Mouse (Mus musculus) limb, embryonic 10.5 days (tissue): ENCODE data around the gene Mgat5b. TPM values are rescaled to one million over a fixed set of nuclear protein-coding genes. Genes with fewer than 3 reads are reported as not detected.
"Not testable (repeated sequence)": the region's sequence is repeated elsewhere in the genome, so short reads cannot be mapped to it uniquely, and the experiment has no call there.

Source experiments
- DNase-seq: peaks from one replicate; pipeline ENCODE4 v3.0.0-alpha.2; 2017; ENCODE audit warnings: low spot score
- H3K27ac ChIP-seq: fragments of 300-500 bp; sonication (generic); 2 replicates; pipeline ENCODE4 v1.5.1; 2016; ENCODE audit warnings: mild to moderate bottlenecking
- H3K27me3 ChIP-seq: fragments of 300-500 bp; sonication (generic); 2 replicates; pipeline ENCODE4 v1.6.1; 2016; ENCODE audit warnings: low read depth, mild to moderate bottlenecking; ENCODE audit not compliant: poor library complexity, severe bottlenecking
- H3K36me3 ChIP-seq: fragments of 300-500 bp; sonication (generic); 2 replicates; pipeline ENCODE4 v1.6.1; 2016; ENCODE audit warnings: mild to moderate bottlenecking, moderate library complexity
- H3K4me1 ChIP-seq: fragments of 300-500 bp; sonication (generic); 2 replicates; pipeline ENCODE4 v1.6.1; 2016
- H3K4me3 ChIP-seq: fragments of 300-500 bp; sonication (generic); 2 replicates; pipeline ENCODE4 v1.5.1; 2016; ENCODE audit warnings: mild to moderate bottlenecking, moderate library complexity
- H3K9me3 ChIP-seq: fragments of 300-500 bp; sonication (generic); replicated peaks from 2 replicates; pipeline ENCODE4 v1.6.1; 2016; ENCODE audit warnings: mild to moderate bottlenecking
- WGBS: fragments of 180-500 bp; shearing (Covaris S2); methylation state at CpG from one replicate; pipeline ENCODE4 v1.1.7; 2016; 5-methylcytosine and 5-hydroxymethylcytosine counted together
- polyA plus RNA-seq: library from polyadenylated mRNA; unstranded; fragments of >200 nt; fragmentation: Nextera tagmentation; extraction: Ambion mirVana; gene quantifications from 2 replicates; pipeline ENCODE4 v1.2.1, GENCODE M21; 2016

Gene Mgat5b
- polyA plus RNA-seq, 1 experiment from 2014 or later = 1.4 TPM

DNA sequence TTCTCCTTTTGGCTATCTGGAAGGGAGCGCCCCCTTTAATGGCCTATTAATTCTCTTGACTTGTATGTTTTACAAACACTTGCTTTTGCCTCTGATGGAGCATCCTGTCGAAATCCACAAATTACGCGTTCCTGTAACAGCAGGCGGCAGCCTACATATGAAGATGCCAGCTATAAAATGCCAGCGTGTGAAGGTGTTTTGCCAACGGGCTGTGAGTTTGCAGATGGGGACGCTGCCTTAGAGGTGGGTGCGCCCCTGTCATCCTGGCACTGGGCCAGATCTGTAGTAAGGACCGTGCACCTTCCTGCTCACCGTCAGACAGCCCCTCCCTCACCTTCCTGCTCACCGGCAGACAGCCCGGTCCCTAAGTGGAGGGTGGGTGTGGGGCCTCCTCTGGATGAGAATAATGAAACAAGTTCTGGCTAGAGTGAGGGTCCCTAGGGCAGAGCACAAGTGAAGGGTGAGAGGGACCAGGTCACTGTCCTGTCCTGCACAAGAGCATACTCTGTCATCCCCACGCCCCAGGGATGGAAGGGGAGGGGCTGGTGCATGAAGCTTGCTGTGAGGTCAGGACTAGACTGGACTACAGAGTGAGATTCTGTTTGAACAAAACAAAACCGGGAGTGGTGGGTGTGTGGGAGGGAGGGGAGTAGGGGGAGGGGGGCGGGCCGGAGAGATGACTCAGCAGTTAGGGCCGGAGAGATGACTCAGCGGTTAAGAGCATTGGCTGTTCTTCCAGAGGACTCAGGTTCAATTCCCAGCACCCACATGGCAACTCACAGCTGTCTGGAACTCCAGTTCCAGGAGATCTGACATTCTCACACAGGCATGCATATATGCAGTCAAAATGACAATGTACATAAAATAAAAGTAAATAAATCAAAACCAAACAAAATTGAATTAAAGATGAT is 24.9 kb upstream of the Mgat5b start:
- peaks cover 4% of the 10 kb centered on the region; the same call in 1 of the 2 replicates for H3K27me3 ChIP-seq
- H3K9me3 ChIP-seq = no peaks in the 10 kb centered on the region
- H3K36me3 ChIP-seq = no peaks in the 10 kb centered on the region
- 82% methylated on average over 19 of the region's 19 CpGs for WGBS
- H3K4me3 ChIP-seq = no peak overlapping the region
- H3K27ac ChIP-seq = no peak overlapping the region
- DNase-seq = no peak
- peaks cover 19% of the 10 kb centered on the region for H3K4me1 ChIP-seq

DNA sequence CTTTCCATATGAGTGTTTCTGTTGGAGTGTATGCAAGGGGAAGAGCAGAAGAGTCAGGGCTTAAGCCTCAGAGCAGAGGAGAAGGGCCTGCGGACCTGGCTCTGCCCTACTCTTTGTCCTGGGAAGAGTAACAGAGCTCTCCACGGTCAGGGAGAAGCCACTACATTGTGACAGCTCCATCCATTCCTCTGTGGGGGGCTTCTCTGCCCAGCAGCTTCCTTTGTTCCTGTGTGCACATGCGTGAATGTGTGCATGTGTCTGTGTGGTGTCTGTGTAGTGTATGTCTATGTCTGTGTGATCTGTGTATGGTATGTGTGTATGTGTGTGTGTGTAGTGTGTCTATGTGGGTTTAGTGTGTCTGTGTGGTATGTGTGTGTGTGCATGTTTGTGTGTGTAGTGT is 23.3 kb upstream of the Mgat5b start:
- peaks cover 12% of the 10 kb centered on the region for H3K4me1 ChIP-seq
- H3K9me3 ChIP-seq = no peaks in the 10 kb centered on the region
- no peak for DNase-seq
- WGBS = 83% methylated on average over 3 of the region's 3 CpGs
- H3K4me3 ChIP-seq = no peak overlapping the region
- no peak overlapping the region for H3K27ac ChIP-seq
- peaks cover 10% of the 10 kb centered on the region; the same call in 1 of the 2 replicates for H3K27me3 ChIP-seq
- H3K36me3 ChIP-seq = no peaks in the 10 kb centered on the region

DNA sequence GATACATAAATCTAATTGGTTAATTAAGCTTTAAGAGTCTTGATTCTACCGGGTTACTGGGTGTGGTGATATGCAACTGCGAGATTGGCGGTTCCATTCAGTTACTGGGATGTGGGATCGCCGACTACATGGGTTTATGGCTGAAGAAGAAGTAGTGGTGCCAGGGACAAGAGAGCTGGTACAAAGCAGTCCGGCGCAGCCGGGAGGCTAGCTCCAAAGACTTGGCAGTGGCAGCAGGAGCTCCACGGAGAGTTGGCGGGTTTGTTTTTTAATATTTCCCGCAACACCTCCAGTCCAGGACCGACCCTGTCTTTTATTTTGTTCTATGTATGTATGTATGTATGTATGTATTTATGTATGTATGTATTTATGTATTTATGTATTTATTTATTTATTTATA is 19.4 kb upstream of the Mgat5b start:
- DNase-seq = no peak
- no peaks in the 10 kb centered on the region for H3K9me3 ChIP-seq
- peaks cover 8% of the 10 kb centered on the region; the same call in 1 of the 2 replicates for H3K4me1 ChIP-seq
- H3K27me3 ChIP-seq = peaks cover 21% of the 10 kb centered on the region
- H3K4me3 ChIP-seq = no peak overlapping the region
- 94% methylated on average over 12 of the region's 12 CpGs for WGBS
- no peaks in the 10 kb centered on the region for H3K36me3 ChIP-seq
- no peak overlapping the region for H3K27ac ChIP-seq

DNA sequence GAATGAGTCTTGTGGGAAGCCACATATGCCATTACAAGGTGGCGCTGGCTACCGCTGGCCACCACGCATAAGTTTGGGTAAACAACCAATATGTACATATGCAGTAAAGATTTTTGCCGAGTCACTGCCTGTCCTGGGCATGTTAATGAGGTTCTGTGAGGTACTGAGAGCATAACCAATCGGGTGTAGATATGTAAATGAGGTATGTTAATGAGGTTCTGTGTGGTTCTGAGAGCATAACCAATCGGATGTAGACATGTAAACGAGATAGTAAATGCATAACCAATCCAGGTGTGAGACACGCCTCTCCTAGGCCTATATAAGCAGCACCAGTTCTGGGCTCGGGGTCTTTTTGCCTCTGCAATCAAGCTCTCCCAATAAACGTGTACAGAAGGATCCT is 16.1 kb upstream of the Mgat5b start:
- not testable (repeated sequence) for H3K27ac ChIP-seq, H3K4me3 ChIP-seq, H3K36me3 ChIP-seq, H3K9me3 ChIP-seq, DNase-seq
- Histone ChIP-seq H3K27me3 (peaks cover 42% of the 10 kb centered on the region), H3K4me1 (peaks cover 23% of the 10 kb centered on the region)
- WGBS = 92% methylated on average over 10 of the region's 10 CpGs

DNA sequence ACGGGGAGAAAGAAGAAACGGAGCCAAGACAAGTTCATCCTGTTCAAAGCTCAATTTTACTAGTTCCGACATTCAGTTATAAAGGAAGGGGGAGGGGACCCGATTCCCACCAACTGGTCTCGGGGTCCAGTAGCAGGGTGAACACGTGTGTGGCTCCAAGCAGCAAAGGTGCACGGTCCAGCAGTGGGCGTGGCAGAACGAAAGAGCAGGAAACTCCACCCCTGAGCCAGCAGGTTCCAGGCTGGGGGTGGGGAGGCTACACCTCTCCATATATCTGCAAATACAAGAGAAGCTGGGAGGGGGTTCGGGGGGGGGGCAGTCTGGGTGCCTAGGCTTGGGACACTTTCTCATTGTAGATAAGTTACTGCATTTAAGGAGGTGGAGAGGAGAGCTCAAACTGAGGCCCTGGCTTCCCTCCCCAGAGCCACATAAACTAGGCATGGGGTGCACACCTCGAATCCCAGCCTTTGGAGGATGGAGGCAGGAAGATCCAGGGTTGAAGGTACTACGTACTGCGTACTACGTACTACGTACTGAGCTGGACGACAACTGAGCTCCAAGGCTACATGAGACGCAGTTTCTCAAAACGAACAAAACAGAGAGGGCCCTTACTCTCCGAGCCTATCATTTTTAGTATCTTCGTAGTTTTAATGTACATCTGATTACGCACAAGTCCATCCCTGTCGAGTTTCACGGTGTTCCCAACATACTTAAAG is 12.8 kb upstream of the Mgat5b start:
- Histone ChIP-seq H3K4me3 (peak overlapping the region; percentile 38), H3K4me1 (peaks cover 19% of the 10 kb centered on the region), H3K9me3 (no peaks in the 10 kb centered on the region), H3K27me3 (peaks cover 29% of the 10 kb centered on the region), H3K27ac (no peak overlapping the region), H3K36me3 (no peaks in the 10 kb centered on the region)
- 5% methylated on average over 23 of the region's 23 CpGs for WGBS
- no peak for DNase-seq

DNA sequence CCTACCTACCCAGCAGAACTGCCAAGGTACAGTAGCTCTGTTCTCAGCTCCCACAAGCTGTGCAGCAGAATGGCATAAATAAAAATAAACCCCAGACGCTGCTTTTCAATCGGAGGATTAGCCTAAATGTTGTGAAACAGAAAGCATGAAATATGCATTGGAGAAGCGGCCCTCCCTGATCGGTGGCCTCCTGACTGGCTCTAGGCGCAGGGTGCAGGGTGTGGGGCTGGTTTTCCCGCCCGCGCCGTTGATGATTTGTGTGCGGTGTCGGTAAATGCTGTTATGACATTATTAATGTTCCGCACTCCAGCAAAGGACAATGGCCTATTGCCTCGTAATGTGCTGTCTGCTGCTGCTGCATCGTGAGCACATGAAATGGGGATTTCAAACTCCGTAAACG is 5.1 kb upstream of the Mgat5b start:
- H3K9me3 ChIP-seq = no peaks in the 10 kb centered on the region
- peaks cover 27% of the 10 kb centered on the region for H3K4me1 ChIP-seq
- WGBS = 76% methylated on average over 16 of the region's 16 CpGs
- peaks cover 37% of the 10 kb centered on the region for H3K27me3 ChIP-seq
- DNase-seq = no peak
- no peaks in the 10 kb centered on the region for H3K36me3 ChIP-seq
- H3K4me3 ChIP-seq = no peak overlapping the region
- H3K27ac ChIP-seq = no peak overlapping the region; the same call in 1 of the 2 replicates

DNA sequence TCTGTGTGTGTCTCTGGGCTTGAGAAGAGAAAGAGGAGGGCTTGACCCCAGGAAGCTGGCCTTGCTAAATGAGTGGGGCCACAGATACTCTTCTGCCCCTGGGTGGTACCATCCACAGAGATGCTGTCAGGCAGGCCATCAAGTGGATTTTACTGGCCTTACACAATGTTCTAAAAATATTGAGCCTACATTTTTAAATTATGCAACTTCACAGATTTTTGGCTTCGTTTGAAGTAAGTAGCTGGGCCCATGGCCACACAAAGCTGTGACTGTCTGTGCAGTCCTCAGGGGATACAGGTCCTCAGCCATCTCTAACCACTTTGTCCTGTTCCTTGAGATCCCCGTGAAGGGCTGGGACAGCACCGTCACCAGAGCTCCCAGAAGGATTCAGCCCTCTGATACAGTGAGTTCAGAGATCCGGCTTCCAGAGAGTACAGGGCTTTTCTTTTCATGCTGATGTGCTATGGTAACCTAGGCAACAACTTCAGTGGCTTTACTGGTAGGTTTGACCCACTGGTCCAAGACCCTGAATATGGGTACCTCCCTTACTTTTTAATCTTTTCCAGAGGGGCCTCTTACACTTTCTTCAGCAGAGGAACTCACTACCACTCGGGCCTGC is 4.3 kb upstream of the Mgat5b start:
- no peaks in the 10 kb centered on the region for H3K36me3 ChIP-seq
- no peak overlapping the region for H3K27ac ChIP-seq
- H3K9me3 ChIP-seq = no peaks in the 10 kb centered on the region
- peaks cover 45% of the 10 kb centered on the region for H3K27me3 ChIP-seq
- 68% methylated on average over 5 of the region's 5 CpGs for WGBS
- H3K4me3 ChIP-seq = no peak overlapping the region
- H3K4me1 ChIP-seq = peaks cover 35% of the 10 kb centered on the region
- DNase-seq = no peak

DNA sequence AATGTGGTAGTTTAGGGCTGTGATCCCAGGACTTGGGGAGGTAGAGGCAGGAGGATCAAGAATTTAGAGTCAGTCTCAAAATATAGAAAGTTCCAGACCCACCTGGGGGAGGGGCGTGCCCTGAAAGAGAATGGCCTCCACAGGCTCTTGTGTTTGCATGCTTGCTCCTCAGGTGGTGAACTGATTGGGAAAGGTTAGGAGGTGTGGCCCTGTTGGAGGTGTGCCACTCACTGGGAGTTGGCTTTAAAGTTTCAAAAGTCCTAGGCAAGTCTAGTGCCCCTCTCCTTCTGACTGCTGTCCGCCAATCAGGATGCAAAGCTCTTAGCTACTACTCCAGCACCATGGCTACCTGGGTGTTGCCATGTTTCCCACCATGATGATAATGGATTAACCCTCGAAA is 3.4 kb upstream of the Mgat5b start:
- Histone ChIP-seq H3K4me1 (peaks cover 41% of the 10 kb centered on the region), H3K4me3 (no peak overlapping the region), H3K36me3 (no peaks in the 10 kb centered on the region), H3K27me3 (peaks cover 54% of the 10 kb centered on the region), H3K9me3 (no peaks in the 10 kb centered on the region), H3K27ac (no peak overlapping the region)
- 85% methylated on average over 3 of the region's 3 CpGs for WGBS
- no peak for DNase-seq

DNA sequence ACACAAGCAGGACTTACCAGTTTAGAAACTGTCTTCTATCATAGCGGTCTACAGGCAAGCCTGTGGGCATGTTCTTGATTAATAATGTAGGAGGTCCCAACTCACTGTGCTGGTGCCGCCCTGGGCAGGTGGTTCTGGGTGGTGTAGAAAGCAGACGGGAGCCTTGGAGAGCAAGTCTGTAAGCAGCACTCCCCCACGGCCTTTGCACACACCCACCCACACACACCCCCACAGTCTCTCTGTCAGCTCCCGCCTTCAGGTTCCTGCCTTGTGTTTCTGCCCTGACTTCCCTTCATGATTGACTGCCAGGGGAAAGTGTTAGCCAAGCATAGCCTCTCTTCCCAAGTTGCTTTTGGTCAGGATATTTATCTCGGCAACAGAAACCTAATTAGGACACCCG is 1.3 kb upstream of the Mgat5b start:
- H3K4me1 ChIP-seq = peaks cover 43% of the 10 kb centered on the region

DNA sequence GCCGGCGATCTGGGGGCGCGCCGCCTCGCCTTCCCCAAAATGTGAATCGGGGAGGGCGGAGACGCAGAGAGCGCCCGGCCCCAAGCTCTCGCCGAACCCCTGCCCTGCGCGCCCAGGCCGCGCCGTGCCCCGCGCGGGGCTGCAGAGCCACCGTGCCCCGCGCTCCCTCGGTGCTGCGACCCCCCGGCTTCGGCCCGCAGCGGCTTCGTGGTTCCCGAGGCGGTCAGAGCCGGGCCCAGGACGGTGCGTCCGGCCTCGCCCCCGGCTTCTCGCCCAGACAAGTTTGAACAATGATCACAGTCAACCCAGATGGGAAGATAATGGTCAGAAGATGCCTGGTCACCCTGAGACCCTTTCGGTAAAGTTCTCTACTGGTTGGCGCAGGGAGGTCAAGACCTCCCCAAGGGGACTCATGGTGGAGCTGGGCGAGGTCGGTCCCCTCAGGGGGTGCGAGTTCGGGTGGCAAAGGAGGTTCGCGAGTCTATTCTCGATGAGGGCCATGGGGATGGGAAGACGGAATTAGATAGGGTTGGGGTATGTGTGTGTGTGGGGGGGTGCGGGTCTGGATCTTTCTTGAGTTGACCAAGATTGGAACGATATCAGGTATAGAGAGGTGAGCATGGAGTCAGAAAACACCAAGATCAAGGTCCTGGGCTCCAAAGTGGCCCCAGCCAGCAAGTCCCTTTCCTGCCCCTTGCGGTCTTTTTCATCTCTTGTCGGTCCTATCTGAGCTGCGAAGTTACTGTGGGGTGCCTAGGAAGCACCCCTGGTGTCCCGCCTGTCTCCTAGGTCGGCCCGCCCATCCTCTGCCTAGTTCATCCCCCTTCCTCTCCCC is 740 bp downstream of the Mgat5b start:
- H3K27ac ChIP-seq = peak overlapping the region; percentile 91
- peak; percentile 56 for DNase-seq
- peaks cover 95% of the 10 kb centered on the region for H3K27me3 ChIP-seq
- no peaks in the 10 kb centered on the region for H3K9me3 ChIP-seq
- peak overlapping the region; percentile 63 for H3K4me3 ChIP-seq
- H3K36me3 ChIP-seq = no peaks in the 10 kb centered on the region
- under 1% methylated on average over 57 of the region's 58 CpGs for WGBS
- peaks cover 29% of the 10 kb centered on the region for H3K4me1 ChIP-seq

More for the DNA sequence above, 1.3 kb upstream of the Mgat5b start:
- Histone ChIP-seq H3K36me3 (no peaks in the 10 kb centered on the region), H3K27me3 (peaks cover 75% of the 10 kb centered on the region), H3K9me3 (no peaks in the 10 kb centered on the region), H3K4me3 (no peak overlapping the region), H3K27ac (no peak overlapping the region)
- WGBS = 45% methylated on average over 7 of the region's 7 CpGs
- DNase-seq = no peak

DNA sequence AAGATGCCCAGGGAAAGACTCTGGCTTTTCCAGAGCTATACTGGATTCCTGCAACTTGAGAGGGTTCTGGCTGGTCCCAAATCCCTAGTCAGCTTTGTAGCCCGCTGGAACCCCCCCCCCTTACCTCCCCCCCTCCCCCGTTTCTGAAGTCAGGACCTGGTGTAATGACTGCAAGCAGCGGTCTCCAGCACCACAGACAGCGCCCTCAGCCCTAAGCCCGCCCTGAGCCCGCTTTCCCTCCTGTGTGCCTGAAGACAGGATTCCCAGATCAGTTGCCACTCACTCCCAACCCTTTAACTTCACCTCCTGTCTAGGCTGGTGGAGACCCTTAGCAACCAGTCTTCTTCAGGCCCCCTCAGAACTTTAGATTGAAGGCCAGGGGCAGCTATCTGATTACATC is 2.1 kb downstream of the Mgat5b start:
- H3K36me3 ChIP-seq = no peaks in the 10 kb centered on the region
- H3K27me3 ChIP-seq = peaks cover 91% of the 10 kb centered on the region
- WGBS = 4% methylated on average over 6 of the region's 6 CpGs
- H3K4me3 ChIP-seq = no peak overlapping the region
- H3K9me3 ChIP-seq = no peaks in the 10 kb centered on the region
- H3K27ac ChIP-seq = no peak overlapping the region
- peak; percentile 70 for DNase-seq
- H3K4me1 ChIP-seq = peaks cover 29% of the 10 kb centered on the region

DNA sequence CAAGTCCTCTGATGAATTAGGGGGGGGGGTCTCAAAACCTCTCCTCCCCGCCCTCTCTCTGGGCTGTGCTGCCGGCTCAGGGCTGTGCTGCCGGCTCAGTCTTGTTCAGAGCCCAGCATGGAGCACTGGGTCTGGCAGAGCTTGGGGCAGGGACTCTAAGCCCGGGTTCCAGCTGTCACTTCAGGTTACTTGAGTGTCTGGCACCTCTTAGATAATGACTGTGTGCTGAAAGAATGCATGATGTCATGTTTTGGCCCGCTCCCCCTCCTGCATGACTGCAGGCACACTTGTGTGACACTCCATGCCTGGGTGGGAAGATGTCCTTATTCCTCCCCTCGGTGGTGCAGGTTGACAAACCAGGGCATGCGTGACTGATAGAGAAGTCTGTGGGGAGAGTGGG is 3.4 kb downstream of the Mgat5b start:
- no peak overlapping the region for H3K4me3 ChIP-seq
- peaks cover 78% of the 10 kb centered on the region for H3K27me3 ChIP-seq
- H3K36me3 ChIP-seq = no peaks in the 10 kb centered on the region
- DNase-seq = no peak
- 68% methylated on average over 7 of the region's 7 CpGs for WGBS
- H3K4me1 ChIP-seq = peaks cover 35% of the 10 kb centered on the region
- H3K27ac ChIP-seq = no peak overlapping the region
- no peaks in the 10 kb centered on the region for H3K9me3 ChIP-seq
